Mouse (Mus musculus) activated CD4-positive, CD25-positive, alpha-beta regulatory T cell, adult 4 months (primary cell): ENCODE measurements around the gene Fcgr3. TPM values are rescaled to one million over a fixed set of nuclear protein-coding genes. Genes with fewer than 3 reads are reported as not detected.

Experiments used
- ATAC-seq: one replicate; pipeline ENCODE4 v1.8.0; 2017
- polyA plus RNA-seq, 2 experiments: library from polyadenylated mRNA; unstranded; fragments of 100-300 nt; shearing (Covaris generic); gene quantifications; one replicate each; pipeline ENCODE4 v1.2.1; 2017

Gene Fcgr3
- polyA plus RNA-seq, 2 experiments from 2014 or later = 0.45 TPM; not detected in 1

- ATAC-seq = no peak
These were observed 18.2 kb downstream of the Fcgr3 start for GRCm38 (mm10) chr1:171046501-171046900.

- ATAC-seq = no peak
These were observed 19.7 kb downstream of the Fcgr3 start for GRCm38 (mm10) chr1:171045079-171045465.

- peak; percentile 87 for ATAC-seq
These were observed 20.2 kb downstream of the Fcgr3 start for GRCm38 (mm10) chr1:171044365-171045078.

- ATAC-seq = no peak
These were observed 21.1 kb downstream of the Fcgr3 start for GRCm38 (mm10) chr1:171043594-171044153.

- no peak for ATAC-seq
These were observed 24.9 kb downstream of the Fcgr3 start for GRCm38 (mm10) chr1:171039880-171040279.

GRCm38 (mm10) chr1:171039135-171039534 is 25.6 kb downstream of the Fcgr3 start:
- ATAC-seq = no peak

- peak; percentile 67 for ATAC-seq
These were observed 26.6 kb downstream of the Fcgr3 start for GRCm38 (mm10) chr1:171037861-171038721.

GRCm38 (mm10) chr1:171036550-171037324 is 28.0 kb downstream of the Fcgr3 start:
- peak; percentile 18 for ATAC-seq

- no peak for ATAC-seq
These were observed 29.1 kb downstream of the Fcgr3 start for GRCm38 (mm10) chr1:171035611-171036010.

- no peak for ATAC-seq
These were observed 30.5 kb downstream of the Fcgr3 start for GRCm38 (mm10) chr1:171034201-171034600.

- ATAC-seq = peak; percentile 40
These were observed 31.0 kb downstream of the Fcgr3 start for GRCm38 (mm10) chr1:171033756-171034155.

- no peak for ATAC-seq
These were observed 31.5 kb downstream of the Fcgr3 start for GRCm38 (mm10) chr1:171033196-171033595.

- ATAC-seq = no peak
These were observed 32.0 kb downstream of the Fcgr3 start for GRCm38 (mm10) chr1:171032691-171033090.

GRCm38 (mm10) chr1:171031752-171032151 is 33.0 kb downstream of the Fcgr3 start:
- ATAC-seq = no peak

- ATAC-seq = no peak
These were observed 45.3 kb downstream of the Fcgr3 start for GRCm38 (mm10) chr1:171019311-171019950.

- ATAC-seq = no peak
These were observed 46.0 kb downstream of the Fcgr3 start, which contains the start of gene Fcgr4 for GRCm38 (mm10) chr1:171018737-171019136. Gene Fcgr4 (plus strand): TSS chr1:171018920.

GRCm38 (mm10) chr1:171017468-171018158 is 47.1 kb downstream of the Fcgr3 start:
- no peak for ATAC-seq

- ATAC-seq = no peak
These were observed 47.9 kb downstream of the Fcgr3 start for GRCm38 (mm10) chr1:171016676-171017356.

GRCm38 (mm10) chr1:171011733-171012132 is 53.0 kb downstream of the Fcgr3 start:
- ATAC-seq = no peak

GRCm38 (mm10) chr1:171006905-171007304 is 57.8 kb downstream of the Fcgr3 start:
- ATAC-seq = no peak

GRCm38 (mm10) chr1:171006335-171006734 is 58.4 kb downstream of the Fcgr3 start:
- ATAC-seq = no peak
